Mouse (Mus musculus): Measurements from ENCODE around the gene Plekha5.

GRCm38 (mm10) chr6:140454388-140454787 is 30.5 kb downstream of the Plekha5 start:
- TF ChIP-seq CTCF (IDR thresholded peaks at IDR 0.05; ENCODE audit: low read depth, low read length) (no peak), POLR2A (IDR thresholded peaks at IDR 0.05; ENCODE audit: borderline replicate concordance, low read depth, low read length) (no peak)

Measured in bone marrow macrophage, adult 2 months (primary cell).